Mouse (Mus musculus) testis, postnatal 10 days (tissue): Measurements from ENCODE around the gene Atf7ip.
"Not testable (repeated sequence)": the region's sequence is repeated elsewhere in the genome, so short reads cannot be mapped to it uniquely, and the experiment has no call there.

Experiments
- DNase-seq: peaks from one replicate; pipeline ENCODE4 v3.0.0; 2021; ENCODE audit warnings: low spot score

The Atf7ip gene

GRCm38 (mm10) chr6:136505867-136506266, at the start of gene Atf7ip:
Atf7ip (plus strand) TSS chr6:136506167.
- DNase-seq = not testable (repeated sequence)

GRCm38 (mm10) chr6:136456302-136456701, 49.7 kb upstream of the Atf7ip start:
- DNase-seq = peak; percentile 2

- no peak for DNase-seq
Observed at GRCm38 (mm10) chr6:136459156-136459555, 46.8 kb upstream of the Atf7ip start.

- peak; percentile 31 for DNase-seq
Observed at GRCm38 (mm10) chr6:136463491-136463890, 42.5 kb upstream of the Atf7ip start.

- DNase-seq = peak; percentile 36
Observed at GRCm38 (mm10) chr6:136464121-136464621, 41.8 kb upstream of the Atf7ip start.

- no peak for DNase-seq
Observed at GRCm38 (mm10) chr6:136465021-136465420, 40.9 kb upstream of the Atf7ip start.

GRCm38 (mm10) chr6:136465959-136466381, 40.0 kb upstream of the Atf7ip start:
- DNase-seq = peak; percentile 82

GRCm38 (mm10) chr6:136466956-136467750, 38.8 kb upstream of the Atf7ip start:
- DNase-seq = peak; percentile 97

GRCm38 (mm10) chr6:136467837-136468236, 38.1 kb upstream of the Atf7ip start:
- DNase-seq = no peak

GRCm38 (mm10) chr6:136468401-136468912, 37.5 kb upstream of the Atf7ip start:
- DNase-seq = peak; percentile 96

- peak; percentile 61 for DNase-seq
Observed at GRCm38 (mm10) chr6:136468974-136469792, 36.8 kb upstream of the Atf7ip start.

- no peak for DNase-seq
Observed at GRCm38 (mm10) chr6:136469807-136470206, 36.2 kb upstream of the Atf7ip start.

- DNase-seq = peak; percentile 87
Observed at GRCm38 (mm10) chr6:136470321-136471230, 35.4 kb upstream of the Atf7ip start.

GRCm38 (mm10) chr6:136471601-136472000, 34.4 kb upstream of the Atf7ip start:
- DNase-seq = peak; percentile 35

GRCm38 (mm10) chr6:136472779-136473178, 33.2 kb upstream of the Atf7ip start:
- no peak for DNase-seq

- DNase-seq = no peak
Observed at GRCm38 (mm10) chr6:136473472-136474129, 32.4 kb upstream of the Atf7ip start.

- no peak for DNase-seq
Observed at GRCm38 (mm10) chr6:136475171-136475860, 30.7 kb upstream of the Atf7ip start.

GRCm38 (mm10) chr6:136477878-136478277, 28.1 kb upstream of the Atf7ip start:
- no peak for DNase-seq

- no peak for DNase-seq
Observed at GRCm38 (mm10) chr6:136483531-136483930, 22.4 kb upstream of the Atf7ip start.

GRCm38 (mm10) chr6:136484093-136484492, 21.9 kb upstream of the Atf7ip start:
- no peak for DNase-seq
